Mouse (Mus musculus) adrenal gland, adult 8-10 months (tissue): ENCODE measurements around the gene Nckap1. TPM values are rescaled to one million over a fixed set of nuclear protein-coding genes. Genes with fewer than 3 reads are reported as not detected.

Experiments
- DNase-seq: peaks from one replicate; pipeline ENCODE4 v3.0.0; 2022
- total RNA-seq, 4 experiments: library from RNA; stranded (reverse); gene quantifications; 2 replicates each; pipeline ENCODE4 v1.2.4; 2022

The Nckap1 gene
- total RNA-seq: 100 to 1,000 TPM; 140 to 206 (median 162) TPM

DNA sequence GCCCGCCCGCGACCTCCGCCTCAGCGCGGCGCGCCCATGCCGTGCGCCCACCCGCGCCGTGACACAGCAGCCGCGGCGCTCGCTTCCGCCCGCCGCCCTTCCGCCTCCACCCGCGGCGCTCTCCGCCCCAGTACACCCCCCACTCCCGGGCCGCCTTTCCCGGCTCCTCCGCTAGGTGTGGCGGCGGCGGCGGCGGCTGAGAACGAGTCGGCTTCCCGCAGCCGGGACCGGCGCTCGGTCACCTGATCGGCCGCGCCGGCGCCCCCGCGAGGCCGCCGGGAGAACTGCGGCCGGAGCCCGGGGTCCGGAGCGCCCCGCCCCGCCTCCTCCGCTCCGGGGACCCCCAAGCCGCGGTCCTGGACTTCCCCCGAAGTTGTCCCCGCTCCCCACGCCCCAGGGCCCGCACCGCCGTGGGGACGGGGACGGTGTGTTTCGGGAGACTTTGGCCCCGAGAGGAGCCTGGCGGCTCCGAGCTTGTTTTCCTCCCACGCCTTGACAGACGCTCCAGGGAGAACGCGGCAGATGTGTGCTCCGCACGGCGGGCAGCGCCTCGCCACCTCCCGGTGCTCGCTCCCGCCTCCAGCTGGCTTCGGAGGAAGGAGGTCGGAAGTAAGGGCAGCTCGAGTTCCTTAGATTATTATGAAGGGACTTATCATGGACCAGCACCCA is at the start of gene Nckap1:
TSS of gene Nckap1 (minus strand) at position 338 of the 669 bp plus-strand sequence.
- peak; percentile 83 for DNase-seq

DNA sequence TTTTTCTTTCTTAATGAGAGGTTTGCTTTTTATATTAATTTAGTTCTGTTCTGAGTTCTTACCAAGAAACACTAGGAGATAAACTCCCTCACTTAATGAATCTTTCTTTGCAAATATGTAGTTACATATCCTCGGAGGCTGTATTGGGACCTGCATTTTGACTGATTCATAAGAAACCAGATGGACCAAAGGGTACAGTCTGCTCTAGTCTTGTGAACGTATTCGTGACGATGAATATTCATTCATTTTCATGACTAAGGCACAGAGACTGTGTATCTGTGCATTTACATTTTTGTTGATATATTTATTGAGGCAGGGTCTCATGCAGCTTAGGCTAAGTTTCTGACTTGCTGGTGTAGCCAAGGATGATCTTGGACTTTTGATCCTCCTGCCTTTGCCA is 43.3 kb upstream of the Nckap1 start:
- DNase-seq: no peak

DNA sequence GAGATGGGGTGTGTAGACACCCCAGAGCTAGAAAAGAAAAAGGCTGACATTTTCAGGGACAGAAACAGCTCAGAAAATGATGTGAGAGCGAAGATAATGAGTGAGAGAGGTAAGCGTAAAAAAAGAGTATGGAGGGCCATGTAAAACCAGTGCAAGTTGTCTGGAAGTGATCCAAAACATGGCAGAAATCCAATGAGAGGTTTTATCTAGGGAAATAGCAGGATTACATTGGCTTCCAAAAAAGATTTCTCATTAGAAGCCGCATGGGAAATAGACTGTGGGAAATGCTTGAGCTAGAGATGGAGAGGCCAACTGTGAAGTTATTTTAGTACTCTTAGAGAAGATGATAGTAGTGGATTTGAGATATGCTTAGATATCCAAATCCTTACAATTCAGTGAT is 40.7 kb upstream of the Nckap1 start:
- no peak for DNase-seq

DNA sequence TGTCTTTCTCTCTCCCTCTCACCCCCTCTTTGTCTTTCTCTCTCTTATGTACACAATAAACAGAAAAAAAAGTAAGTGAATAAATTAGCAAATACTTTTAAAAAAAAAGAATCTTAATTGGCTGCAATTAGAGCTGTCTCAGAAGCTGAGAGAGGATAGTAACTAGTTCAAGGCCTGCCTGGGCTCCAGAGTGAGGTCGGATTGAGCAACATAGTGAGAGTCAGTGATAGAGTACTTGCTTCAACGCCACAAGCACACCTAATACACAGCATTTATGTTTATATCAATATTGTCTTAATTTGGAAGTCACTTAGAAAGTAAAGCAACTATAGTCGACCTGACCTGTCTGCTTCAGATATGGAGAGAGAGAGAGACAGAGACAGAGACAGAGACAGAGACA is 37.8 kb upstream of the Nckap1 start:
- peak; percentile 38 for DNase-seq

DNA sequence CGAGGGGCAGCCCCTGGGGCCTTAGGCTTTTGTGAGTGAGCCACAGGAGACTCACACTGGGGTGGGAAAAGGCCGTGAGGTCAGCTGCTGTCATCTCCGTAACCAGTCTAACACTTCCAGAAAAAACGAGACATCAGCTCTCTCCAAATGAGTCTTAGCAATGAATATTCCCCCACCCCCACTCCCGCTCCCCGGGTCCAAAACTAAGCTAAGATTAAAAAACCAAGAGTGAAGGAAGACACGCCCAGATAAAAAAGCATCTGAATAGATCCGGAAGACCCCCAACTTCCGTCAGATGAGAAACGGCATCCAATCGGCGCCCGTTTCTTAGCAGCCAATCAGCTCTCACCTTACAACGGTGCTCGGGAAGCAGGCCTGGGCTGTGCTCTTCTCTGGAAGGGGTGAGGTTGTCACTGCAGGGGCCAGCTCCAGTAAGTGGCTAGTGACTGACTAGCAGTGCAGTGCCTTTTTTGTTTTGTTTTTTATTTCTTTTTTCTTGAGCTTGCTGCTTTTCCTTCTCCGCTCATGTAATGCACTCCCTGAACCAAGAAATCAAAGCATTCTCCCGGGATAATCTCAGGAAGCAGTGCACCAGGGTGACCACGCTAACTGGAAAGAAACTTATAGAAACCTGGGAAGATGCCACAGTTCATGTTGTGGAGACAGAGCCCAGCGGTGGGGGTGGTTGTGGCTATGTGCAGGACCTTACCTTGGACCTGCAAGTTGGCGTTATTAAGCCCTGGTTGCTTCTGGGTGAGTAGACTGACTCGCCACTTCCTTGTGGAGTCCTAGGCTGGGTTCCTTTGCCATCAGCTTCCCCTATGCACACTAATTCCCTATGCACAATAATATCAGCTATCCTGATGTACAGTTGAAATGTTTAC is 35.9 kb upstream of the Nckap1 start, which contains the start of the genes Dusp19 and Nup35:
TSS of gene Dusp19 (plus strand) at position 192 of the 884 bp plus-strand sequence.
TSS of gene Nup35 (plus strand) at position 383 of the 884 bp plus-strand sequence.
- peak; percentile 94 for DNase-seq

DNA sequence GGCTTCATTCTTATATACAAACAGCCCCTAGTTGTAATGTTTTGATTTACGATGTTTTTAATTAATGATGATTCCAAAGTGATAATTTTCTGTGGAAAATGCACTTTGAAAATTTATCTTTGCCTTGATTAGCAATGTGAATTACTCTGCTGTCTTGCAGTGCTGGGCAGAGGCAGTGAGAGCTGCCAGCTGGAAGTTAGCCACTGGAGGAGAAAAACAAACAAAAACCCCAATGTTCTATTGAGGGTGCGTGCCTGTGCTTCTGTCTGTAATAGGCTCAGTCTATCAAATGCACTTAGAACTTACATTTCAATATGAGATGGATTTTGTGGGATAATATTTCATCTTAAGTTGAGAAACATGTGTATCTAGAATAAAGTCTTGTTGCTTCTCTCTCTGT is 31.6 kb upstream of the Nckap1 start:
- DNase-seq: no peak

DNA sequence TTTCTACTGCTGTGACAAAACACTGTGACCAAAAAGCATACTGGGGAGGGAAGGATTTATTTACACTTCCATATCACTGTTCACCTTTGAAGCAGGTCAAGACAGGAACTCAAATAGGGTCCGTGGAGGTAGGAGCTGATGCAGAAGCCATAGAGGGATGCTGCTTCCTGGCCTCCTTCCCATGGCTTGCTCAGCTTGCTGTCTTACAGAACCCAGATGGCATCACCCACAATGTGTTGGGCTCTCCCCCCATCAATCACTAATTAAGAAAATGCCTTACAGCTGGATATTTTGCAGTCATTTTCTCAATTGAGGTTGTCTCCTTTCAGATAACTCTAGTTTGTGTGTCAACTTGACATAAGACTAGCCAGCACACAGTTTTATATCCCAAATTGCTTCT is 31.1 kb upstream of the Nckap1 start:
- no peak for DNase-seq

DNA sequence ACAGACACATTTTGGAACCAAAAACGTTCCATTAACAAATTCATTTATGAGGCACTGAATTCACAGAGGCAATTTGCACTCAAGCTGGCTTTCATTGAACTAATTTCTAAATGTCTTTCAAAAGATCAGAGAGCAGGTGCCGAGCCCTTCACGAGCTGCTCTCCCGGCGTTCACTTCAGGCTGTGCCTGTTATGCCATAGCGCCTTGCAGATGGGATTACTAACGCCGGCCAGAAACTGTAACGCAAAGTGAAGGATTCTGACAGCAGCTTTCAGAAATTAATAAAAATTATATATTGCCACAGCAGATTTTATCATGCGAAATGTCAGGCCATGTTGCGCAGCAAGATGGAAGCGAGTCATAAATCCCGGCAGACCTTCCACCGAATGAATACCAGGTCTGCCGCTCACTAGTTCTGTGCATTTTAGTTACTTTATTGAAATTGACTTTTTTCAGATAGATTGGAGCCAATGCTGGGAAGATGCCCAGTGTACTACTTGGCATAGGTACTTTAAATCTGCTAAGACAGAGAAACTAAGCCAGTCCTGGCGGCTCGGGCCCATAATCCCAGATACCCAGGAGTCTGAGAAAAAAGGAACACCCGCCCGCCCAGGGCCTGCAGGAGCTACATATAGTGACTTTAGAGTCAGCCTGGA is 22.7 kb upstream of the Nckap1 start:
- no peak for DNase-seq

DNA sequence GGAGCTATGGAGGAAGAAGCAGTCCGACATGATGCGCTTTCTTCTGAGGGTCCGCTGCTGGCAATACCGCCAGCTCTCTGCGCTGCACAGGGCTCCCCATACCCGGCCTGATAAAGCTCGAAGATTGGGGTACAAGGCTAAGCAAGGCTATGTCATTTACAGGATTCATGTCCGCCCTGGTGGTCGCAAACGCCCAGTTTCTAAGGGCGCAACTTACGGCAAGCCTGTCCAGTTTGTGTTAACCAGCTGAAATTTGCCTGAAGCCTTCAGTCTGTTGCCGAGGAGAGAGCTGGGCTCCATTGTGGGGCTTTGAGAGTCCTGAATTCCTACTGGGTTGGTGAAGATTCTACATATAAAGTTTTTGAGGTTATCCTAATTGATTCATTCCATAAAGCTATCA is 21.6 kb upstream of the Nckap1 start:
- no peak for DNase-seq

DNA sequence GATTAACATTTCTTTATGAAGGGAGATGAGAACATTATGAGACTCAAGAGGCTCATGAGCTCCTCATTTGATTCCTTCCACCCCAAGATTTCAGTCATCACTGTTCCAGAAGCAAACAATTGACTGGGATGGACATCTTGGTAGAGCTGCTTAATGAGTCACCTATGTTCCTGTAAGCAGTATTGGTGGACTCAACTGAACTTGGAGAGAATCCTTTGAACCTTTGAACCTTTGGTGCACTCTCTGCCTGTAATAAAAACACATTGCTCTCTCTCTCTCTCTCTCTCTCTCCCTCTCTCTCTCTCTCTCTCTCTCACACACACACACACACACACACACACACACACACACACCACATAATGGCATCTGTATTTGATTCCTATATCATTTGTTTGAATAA is 19.4 kb upstream of the Nckap1 start:
- no peak for DNase-seq

DNA sequence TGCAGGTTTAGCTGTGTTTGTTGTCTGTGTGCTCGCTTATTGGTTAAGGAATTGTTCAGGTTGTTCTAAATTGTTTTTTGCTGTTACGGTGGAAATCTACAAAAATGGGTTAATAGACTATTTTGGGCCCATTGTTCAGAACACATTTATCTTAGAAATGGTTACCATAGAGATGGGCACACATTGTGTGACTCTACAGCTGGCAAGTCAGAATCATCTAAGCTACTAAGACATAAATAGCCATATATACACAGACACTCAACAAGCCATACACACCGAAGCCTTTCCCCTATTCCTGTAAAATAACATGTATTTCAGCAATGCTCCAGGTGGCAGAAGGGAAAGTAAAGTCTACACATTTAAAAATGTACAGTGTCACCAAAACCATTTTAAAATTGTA is 18.7 kb upstream of the Nckap1 start:
- no peak for DNase-seq

DNA sequence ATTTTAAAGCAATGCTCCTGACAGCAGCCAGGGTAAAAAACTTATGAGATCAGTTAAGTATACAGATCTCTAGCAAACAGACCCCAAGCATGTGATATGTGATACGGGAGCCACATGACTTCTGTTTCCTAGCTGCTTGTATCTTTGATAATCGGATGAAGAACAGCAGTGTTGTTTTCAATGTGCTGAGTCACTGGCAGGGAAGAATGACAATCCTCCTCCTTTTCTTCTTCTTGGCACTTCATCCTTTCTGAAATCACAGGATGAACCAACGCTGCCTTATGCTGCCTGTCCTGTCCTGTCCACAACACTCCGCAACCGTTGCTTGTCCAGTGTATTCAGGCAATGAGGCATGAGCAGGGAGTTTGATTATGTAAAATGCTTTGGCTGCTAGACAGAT is 15.8 kb upstream of the Nckap1 start:
- no peak for DNase-seq

DNA sequence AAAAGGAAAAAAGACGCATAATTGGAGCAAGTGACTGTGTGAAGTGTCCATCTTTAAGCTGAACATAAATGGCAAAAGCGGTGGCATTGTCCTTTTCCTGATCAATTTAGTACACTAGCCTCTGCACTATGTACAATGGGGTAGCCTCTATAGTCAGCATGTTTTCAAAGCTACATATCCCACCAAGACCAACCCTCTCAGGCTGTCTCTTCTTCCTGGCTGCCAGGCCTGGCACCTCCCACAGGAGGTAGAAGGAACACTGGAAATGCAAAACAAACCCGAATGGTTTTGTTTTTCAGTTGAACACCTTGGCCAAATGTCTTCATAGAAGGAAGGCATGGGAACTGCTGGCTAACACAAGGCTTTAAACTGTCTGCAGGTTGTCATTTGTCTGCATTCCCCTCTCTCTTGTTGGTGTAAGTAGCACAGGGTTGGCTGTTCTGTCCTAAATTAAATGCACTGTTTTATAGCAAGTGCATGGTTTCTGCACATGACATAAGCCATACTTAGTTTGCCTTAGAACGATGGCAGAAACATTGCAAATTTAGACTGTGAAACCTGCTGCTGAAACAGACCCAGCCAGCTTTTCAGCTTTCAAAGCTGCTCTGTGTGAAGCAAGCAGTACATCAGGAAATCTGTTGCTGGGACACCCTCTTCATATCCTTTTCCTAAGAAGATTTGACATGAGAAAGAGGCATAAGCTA is 13.2 kb upstream of the Nckap1 start:
- DNase-seq: no peak

DNA sequence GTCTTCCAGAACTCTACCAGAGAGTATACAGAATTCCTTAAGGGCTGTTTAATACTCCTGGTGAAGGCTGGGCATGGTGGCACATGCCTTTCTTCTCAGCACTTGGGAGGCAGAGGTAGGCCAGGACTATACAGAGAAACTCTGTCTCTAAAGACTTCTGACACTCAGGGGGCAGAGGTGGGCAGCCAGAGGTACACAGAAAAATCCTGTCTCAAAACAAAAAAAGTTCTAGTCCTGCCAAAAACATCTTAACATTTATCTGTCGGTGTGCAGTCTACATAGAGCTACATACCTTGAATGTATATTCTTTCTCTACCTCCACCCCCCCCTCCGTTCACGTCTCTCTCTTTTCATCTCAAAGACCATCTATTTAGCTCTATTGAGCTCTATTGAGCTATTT is 1.2 kb upstream of the Nckap1 start:
- no peak for DNase-seq

DNA sequence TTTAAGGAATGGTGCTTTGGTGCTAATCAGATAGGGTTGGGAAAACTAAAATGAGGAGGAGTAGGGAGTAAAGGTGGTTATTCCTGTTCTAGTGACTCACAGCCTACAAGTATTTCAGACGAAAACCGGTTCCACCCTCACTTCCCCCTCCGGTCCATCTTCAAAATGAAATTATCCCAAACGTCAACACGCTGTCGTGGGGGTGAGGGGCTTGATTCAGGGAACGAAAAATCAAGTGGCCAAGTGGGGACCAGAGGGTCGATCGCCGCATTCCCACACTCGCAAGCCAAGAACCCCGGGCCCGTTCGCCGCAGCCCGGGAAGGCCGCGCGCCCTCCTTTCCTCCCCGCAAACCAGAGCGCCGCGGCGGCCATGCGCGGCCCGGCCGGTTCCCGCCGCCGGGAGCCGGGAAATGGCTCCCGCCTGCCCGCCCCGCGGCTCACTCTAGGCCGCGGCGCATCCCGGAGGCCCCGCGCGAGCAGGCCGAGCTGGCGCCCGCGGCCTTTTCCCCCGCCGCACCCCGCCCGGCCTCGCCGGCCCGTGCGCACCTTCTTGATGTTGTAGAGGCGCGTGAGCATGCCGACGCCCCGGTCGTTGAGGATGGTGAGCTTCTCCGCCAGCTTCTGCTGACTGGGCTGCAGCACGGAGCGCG is 744 bp downstream of the Nckap1 start:
- DNase-seq: peak; percentile 25

DNA sequence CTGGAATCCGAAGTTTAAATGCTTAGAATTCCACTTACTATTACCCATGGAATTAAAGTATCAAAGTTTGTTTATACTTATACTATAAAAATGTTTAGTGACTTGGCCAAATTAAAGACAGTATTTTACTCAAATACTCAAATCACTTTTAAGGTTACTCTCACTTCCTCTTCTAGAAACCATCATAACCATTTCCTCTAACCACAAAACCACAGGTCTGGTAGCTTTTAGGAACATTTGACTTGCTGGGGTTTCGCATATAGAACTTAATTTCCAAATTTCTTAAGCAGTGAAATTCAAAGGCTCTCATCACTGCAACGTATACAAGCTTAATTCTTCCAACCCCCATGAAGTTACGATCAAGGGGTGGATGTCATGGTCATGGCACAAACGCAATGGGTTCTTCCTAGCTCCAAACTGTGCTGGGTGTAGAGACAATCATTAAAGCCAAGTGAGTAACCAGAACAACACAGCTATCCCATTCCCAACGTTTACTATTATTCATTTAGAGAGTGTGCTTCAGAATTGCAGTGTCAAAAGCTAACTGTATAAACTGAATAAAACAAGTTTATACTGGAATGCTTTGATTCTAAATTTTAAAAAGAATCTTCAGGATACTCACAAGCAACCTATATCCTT is 1.8 kb downstream of the Nckap1 start:
- no peak for DNase-seq

DNA sequence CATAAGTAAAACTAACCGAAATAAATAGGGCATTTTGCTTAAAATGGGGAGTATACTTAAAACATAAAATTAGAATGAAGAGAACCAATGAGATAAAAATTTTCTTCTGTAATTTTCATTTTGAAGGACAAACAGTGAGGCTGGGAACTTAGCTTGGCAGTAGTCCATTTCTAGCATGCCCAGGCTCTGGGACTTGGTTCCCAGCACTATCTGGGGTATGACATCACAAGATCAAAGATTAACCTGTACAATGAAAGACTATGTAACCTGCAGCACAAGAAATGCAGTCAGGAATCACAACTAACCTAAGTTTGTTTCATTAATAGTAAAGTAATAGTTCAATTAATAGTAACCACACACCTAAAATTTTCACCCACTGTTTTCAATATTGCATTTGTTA is 3.9 kb downstream of the Nckap1 start:
- DNase-seq: no peak

DNA sequence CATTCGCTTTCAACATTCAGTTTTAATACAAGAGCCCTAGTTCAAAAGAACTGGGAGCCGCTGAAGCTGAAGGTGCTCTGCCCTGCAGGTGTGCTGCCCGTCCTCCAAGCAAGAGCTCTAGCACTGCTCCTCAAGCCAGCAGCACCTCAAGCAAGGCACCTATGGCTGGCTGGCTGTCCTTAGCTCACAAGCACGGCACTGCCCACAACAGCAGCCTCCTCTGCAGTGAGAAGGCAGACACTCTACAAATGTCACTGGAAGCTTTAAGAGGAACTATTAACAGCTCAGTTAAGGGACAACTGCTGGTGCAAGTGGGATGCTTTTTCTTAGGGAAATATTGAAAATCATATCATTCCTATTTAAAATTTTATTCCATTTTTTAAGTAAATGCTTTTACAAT is 10.5 kb downstream of the Nckap1 start:
- DNase-seq: no peak

DNA sequence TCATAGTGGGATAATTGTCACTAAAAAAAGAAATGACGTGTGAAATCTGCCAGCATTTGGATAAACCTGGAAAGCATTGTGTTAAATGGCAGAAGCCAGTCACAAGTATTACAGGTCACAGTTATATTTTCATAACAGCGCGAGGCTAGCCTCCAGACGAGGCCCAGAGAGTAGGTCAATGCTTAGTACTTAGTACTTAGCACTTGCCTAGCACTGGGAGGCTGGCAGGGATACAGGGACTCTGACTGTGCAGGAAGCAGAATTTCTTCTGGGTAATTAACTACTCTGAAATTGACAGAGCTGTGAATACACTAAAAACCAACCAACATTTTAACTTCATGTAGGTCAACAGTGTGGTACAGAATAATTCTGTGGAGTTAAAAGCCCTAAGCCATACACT is 13.8 kb downstream of the Nckap1 start:
- no peak for DNase-seq

DNA sequence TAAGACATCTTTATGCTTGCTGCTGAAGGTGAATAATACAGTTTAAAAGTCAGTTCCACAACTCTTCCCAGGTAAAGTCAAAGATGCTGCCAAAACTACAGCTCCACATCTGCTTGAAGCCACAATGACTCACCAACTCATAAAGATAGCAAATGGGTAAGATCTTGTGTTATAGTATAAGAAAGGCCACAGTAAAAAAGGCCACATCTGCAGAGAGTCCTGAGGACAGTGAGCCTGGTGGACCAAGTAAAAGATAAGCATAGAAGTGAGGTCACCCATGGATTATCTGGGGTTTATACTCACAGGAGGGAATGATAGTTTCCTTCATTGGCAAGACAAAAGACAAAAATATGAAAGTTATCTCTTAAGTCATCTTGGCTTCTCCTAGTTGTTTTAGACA is 18.9 kb downstream of the Nckap1 start:
- DNase-seq: no peak

DNA sequence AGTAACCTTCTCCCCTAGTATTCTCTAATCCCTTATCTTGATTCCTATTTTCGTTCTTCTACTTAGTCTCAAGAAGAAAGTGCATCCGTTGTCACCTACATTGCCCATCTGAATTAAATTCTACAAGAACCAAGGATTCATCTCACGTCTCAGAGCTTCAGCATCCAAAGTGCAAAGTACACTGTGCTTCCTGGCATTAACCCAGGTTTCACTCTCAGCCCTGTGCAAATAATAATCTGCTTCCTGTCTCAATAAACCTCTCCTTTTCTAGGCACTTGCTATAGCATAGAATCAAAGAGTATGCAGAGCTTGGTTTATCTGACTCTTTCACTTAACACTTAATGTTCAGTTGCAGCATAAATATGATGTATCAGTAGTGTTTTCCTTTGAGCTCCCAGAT is 19.7 kb downstream of the Nckap1 start:
- DNase-seq: no peak

DNA sequence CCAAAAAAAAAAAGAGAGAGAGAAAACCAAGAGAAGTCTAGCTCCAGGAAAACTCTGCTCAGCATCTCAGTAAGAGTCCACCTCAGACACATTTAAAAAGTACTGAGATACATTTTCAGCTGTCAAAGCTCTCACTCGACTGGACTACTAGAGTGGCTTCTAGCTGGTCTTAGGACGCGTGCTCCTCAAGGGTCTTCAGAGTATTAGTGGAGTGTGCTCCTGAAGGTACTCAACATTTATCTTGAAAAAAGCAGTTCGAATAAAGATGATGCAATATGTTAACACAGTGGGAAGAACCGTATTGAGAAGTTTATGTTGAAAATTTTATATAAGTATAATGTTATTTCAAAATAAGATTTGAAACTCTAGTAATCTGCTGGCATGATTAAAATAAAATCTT is 20.4 kb downstream of the Nckap1 start:
- DNase-seq: no peak
